Mouse (Mus musculus) CH12.LX (cell line): Measurements from ENCODE around the gene Map1b.

ENCODE experiments used
- CTCF ChIP-seq, 2 experiments: IDR thresholded peaks in 1 of 2; conservative IDR thresholded peaks in 1 of 2; 2 replicates each; pipeline ENCODE4 v1.5.1; 2011 to 2012; ENCODE audit warnings: low read depth in 2 of 2, low read length in 2 of 2, improper control_type of control experiment in 1 of 2, inconsistent platforms in 1 of 2, mild to moderate bottlenecking in 1 of 2, moderate library complexity in 1 of 2
- ELF1 ChIP-seq: IDR thresholded peaks from 2 replicates; pipeline ENCODE4 v1.6.1; 2014; ENCODE audit warnings: low read depth, mild to moderate bottlenecking, inconsistent platforms, low read length, improper control_type of control experiment
- EP300 ChIP-seq: IDR thresholded peaks from 2 replicates; pipeline ENCODE4 v1.6.1; 2011; ENCODE audit warnings: low read length, improper control_type of control experiment
- MAFK ChIP-seq: IDR thresholded peaks from 2 replicates; pipeline ENCODE4 v1.6.1; 2011; ENCODE audit warnings: low read length, improper control_type of control experiment; ENCODE audit not compliant: insufficient replicate concordance
- MAX ChIP-seq: IDR thresholded peaks from 2 replicates; pipeline ENCODE4 v1.6.1; 2011; ENCODE audit warnings: low read length, improper control_type of control experiment
- MEF2A ChIP-seq: IDR thresholded peaks from 2 replicates; pipeline ENCODE4 v1.6.1; 2014; ENCODE audit warnings: low read depth, mild to moderate bottlenecking, inconsistent platforms, low read length, improper control_type of control experiment, borderline replicate concordance
- NRF1 ChIP-seq: IDR thresholded peaks from 2 replicates; pipeline ENCODE4 v1.6.1; 2014; ENCODE audit warnings: low read depth, mild to moderate bottlenecking, inconsistent platforms, low read length, improper control_type of control experiment, moderate library complexity
- PAX5 ChIP-seq: IDR thresholded peaks from 2 replicates; pipeline ENCODE4 v1.6.1; 2012; ENCODE audit warnings: low read length, inconsistent platforms, mixed read lengths
- POLR2A ChIP-seq: IDR thresholded peaks from 2 replicates; pipeline ENCODE4 v1.6.1; 2011; ENCODE audit warnings: low read depth, mild to moderate bottlenecking, improper control_type of control experiment, low read length
- RAD21 ChIP-seq: IDR thresholded peaks from 2 replicates; pipeline ENCODE4 v1.6.1; 2011; ENCODE audit warnings: low read depth, mild to moderate bottlenecking, low read length, improper control_type of control experiment, moderate library complexity
- UBTF ChIP-seq: IDR thresholded peaks from 2 replicates; pipeline ENCODE4 v1.6.1; 2012; ENCODE audit warnings: low read depth, mild to moderate bottlenecking, inconsistent platforms, low read length, improper control_type of control experiment, moderate library complexity
- USF2 ChIP-seq: conservative IDR thresholded peaks from 2 replicates; pipeline ENCODE4 v1.6.1; 2011; ENCODE audit warnings: low read depth, low read length, improper control_type of control experiment
- ZC3H11A ChIP-seq: IDR thresholded peaks from 2 replicates; pipeline ENCODE4 v1.6.1; 2012; ENCODE audit warnings: low read depth, mild to moderate bottlenecking, inconsistent platforms, low read length, improper control_type of control experiment
- ZKSCAN1 ChIP-seq: IDR thresholded peaks from 2 replicates; pipeline ENCODE4 v1.6.1; 2012; ENCODE audit warnings: low read depth, inconsistent platforms, low read length, improper control_type of control experiment, borderline replicate concordance

DNA sequence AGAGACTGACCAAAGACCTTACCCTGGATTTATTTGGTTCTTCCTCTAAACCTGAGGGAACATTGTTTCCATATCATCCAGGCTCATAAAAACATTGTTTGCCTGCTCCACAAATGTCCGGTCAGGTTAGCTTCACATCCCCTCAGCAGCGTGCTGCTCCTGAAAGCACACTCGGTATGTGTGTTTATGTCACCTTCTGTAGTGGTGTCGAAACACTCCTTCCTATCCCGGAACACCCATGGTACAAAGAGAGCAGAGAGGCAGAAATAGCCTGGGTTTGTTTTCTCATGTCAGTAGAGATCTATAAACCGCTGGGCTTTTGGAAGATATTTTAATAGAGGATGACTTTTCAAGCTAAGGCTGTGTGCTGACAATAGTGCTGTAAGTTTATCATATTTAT, 139.3 kb downstream of the Map1b start:
- TF ChIP-seq ELF1 = no peak
- no peak for TF ChIP-seq MEF2A
- TF ChIP-seq POLR2A = no peak
- no peak for TF ChIP-seq MAFK
- TF ChIP-seq PAX5 = no peak
- TF ChIP-seq CTCF (conservative IDR thresholded peaks at IDR 0.05 in 1 of 2, IDR thresholded peaks at IDR 0.05 in 1 of 2; ENCODE audit: low read depth in 2 of 2, low read length in 2 of 2) = no peak
- TF ChIP-seq ZC3H11A = no peak
- TF ChIP-seq UBTF = no peak
- no peak for TF ChIP-seq USF2
- no peak for TF ChIP-seq RAD21
- no peak for TF ChIP-seq MAX
- TF ChIP-seq ZKSCAN1 = no peak
- no peak for TF ChIP-seq EP300
- no peak for TF ChIP-seq NRF1
